Mouse (Mus musculus): ENCODE measurements at regions not wholly inside any gene's neighbourhood (a gene's known extent, or its start where the extent isn't known, plus 50 kb on each side); places are given as distances from the start of the nearest gene placed in this dataset.
A peak's percentile ranks its signal among the peaks of the same experiment; 100 is the strongest.
"Not testable (repeated sequence)": the region's sequence is repeated elsewhere in the genome, so short reads cannot be mapped to it uniquely, and the experiment has no call there.

GRCm38 (mm10) chr10:16171251-16171650, 1453.2 kb upstream of the Gje1 start:
- WGBS: 77% methylated on average over 4 of the region's 4 CpGs
- H3K36me3 ChIP-seq (ENCODE audit: control insufficient read depth, insufficient read depth, low read length): no peaks in the 10 kb centered on the region
- DNase-seq (ENCODE audit: low spot score): no peak

GRCm38 (mm10) chr10:16159542-16159941, 1441.5 kb upstream of the Gje1 start:
- not testable (repeated sequence) for H3K9ac ChIP-seq (ENCODE audit: low read depth, low read length); ATAC-seq (ENCODE audit: low FRiP score); H3K4me1 ChIP-seq (replicated peaks; ENCODE audit: control insufficient read depth, insufficient read depth, low read length); H3K27ac ChIP-seq (ENCODE audit: low read depth, low read length); H3K9me3 ChIP-seq (ENCODE audit: control insufficient read depth, low read length); H3K4me3 ChIP-seq (ENCODE audit: low read depth, low read length); H3K27me3 ChIP-seq (ENCODE audit: control insufficient read depth, insufficient read depth, low read length); DNase-seq (ENCODE audit: low spot score); H3K4me2 ChIP-seq (replicated peaks; ENCODE audit: low read depth, low read length); H3K36me3 ChIP-seq (ENCODE audit: control insufficient read depth, insufficient read depth, low read length)
- 92% methylated on average over 6 of the region's 6 CpGs for WGBS

More at GRCm38 (mm10) chr10:16171251-16171650, 1453.2 kb upstream of the Gje1 start:
- Histone ChIP-seq H3K4me2 (replicated peaks; ENCODE audit: low read depth, low read length) (no peak overlapping the region), H3K4me1 (replicated peaks; ENCODE audit: control insufficient read depth, insufficient read depth, low read length) (no peaks in the 10 kb centered on the region), H3K27me3 (ENCODE audit: control insufficient read depth, insufficient read depth, low read length) (no peaks in the 10 kb centered on the region), H3K9ac (ENCODE audit: low read depth, low read length) (no peak overlapping the region), H3K27ac (ENCODE audit: low read depth, low read length) (no peak overlapping the region), H3K4me3 (ENCODE audit: low read depth, low read length) (no peak overlapping the region), H3K9me3 (ENCODE audit: control insufficient read depth, low read length) (no peaks in the 10 kb centered on the region)
- no peak for ATAC-seq (ENCODE audit: low FRiP score)

- Histone ChIP-seq H3K9ac (ENCODE audit: low read depth, low read length) (no peak overlapping the region), H3K4me3 (ENCODE audit: low read depth, low read length) (no peak overlapping the region), H3K4me2 (replicated peaks; ENCODE audit: low read depth, low read length) (no peak overlapping the region), H3K9me3 (ENCODE audit: control insufficient read depth, low read length) (no peaks in the 10 kb centered on the region), H3K4me1 (replicated peaks; ENCODE audit: control insufficient read depth, insufficient read depth, low read length) (no peaks in the 10 kb centered on the region), H3K36me3 (ENCODE audit: control insufficient read depth, insufficient read depth, low read length) (no peaks in the 10 kb centered on the region), H3K27me3 (ENCODE audit: control insufficient read depth, insufficient read depth, low read length) (no peaks in the 10 kb centered on the region), H3K27ac (ENCODE audit: low read depth, low read length) (no peak overlapping the region)
- DNase-seq (ENCODE audit: low spot score) (no peak), ATAC-seq (ENCODE audit: low FRiP score) (no peak)
- 83% methylated on average over 3 of the region's 3 CpGs for WGBS
Measured at GRCm38 (mm10) chr10:16158445-16158844, 1440.4 kb upstream of the Gje1 start.

GRCm38 (mm10) chr10:16156954-16157353, 1438.9 kb upstream of the Gje1 start:
- Histone ChIP-seq H3K27ac (ENCODE audit: low read depth, low read length) (no peak overlapping the region), H3K9ac (ENCODE audit: low read depth, low read length) (no peak overlapping the region), H3K4me2 (replicated peaks; ENCODE audit: low read depth, low read length) (no peak overlapping the region), H3K36me3 (ENCODE audit: control insufficient read depth, insufficient read depth, low read length) (no peaks in the 10 kb centered on the region), H3K4me3 (ENCODE audit: low read depth, low read length) (no peak overlapping the region), H3K4me1 (replicated peaks; ENCODE audit: control insufficient read depth, insufficient read depth, low read length) (no peaks in the 10 kb centered on the region), H3K27me3 (ENCODE audit: control insufficient read depth, insufficient read depth, low read length) (no peaks in the 10 kb centered on the region), H3K9me3 (ENCODE audit: control insufficient read depth, low read length) (no peaks in the 10 kb centered on the region)
- WGBS: 84% methylated on average over 5 of the region's 5 CpGs
- DNase-seq (ENCODE audit: low spot score) (no peak), ATAC-seq (ENCODE audit: low FRiP score) (peak; percentile 17; the same call in 1 of the 2 replicates)

- no peak overlapping the region for H3K9ac ChIP-seq (ENCODE audit: low read depth, low read length)
- no peak for ATAC-seq (ENCODE audit: low FRiP score)
- H3K4me1 ChIP-seq (replicated peaks; ENCODE audit: control insufficient read depth, insufficient read depth, low read length): no peaks in the 10 kb centered on the region
- no peak overlapping the region for H3K4me3 ChIP-seq (ENCODE audit: low read depth, low read length)
- no peak overlapping the region for H3K27ac ChIP-seq (ENCODE audit: low read depth, low read length)
- H3K36me3 ChIP-seq (ENCODE audit: control insufficient read depth, insufficient read depth, low read length): no peaks in the 10 kb centered on the region
- WGBS: 93% methylated on average over 3 of the region's 3 CpGs
- no peaks in the 10 kb centered on the region for H3K27me3 ChIP-seq (ENCODE audit: control insufficient read depth, insufficient read depth, low read length)
- no peak for DNase-seq (ENCODE audit: low spot score)
- no peaks in the 10 kb centered on the region for H3K9me3 ChIP-seq (ENCODE audit: control insufficient read depth, low read length)
- H3K4me2 ChIP-seq (replicated peaks; ENCODE audit: low read depth, low read length): no peak overlapping the region
Measured at GRCm38 (mm10) chr10:16148991-16149390, 1431.0 kb upstream of the Gje1 start.

- Histone ChIP-seq H3K4me1 (replicated peaks; ENCODE audit: control insufficient read depth, insufficient read depth, low read length) (no peaks in the 10 kb centered on the region), H3K9ac (ENCODE audit: low read depth, low read length) (no peak overlapping the region), H3K4me2 (replicated peaks; ENCODE audit: low read depth, low read length) (no peak overlapping the region), H3K4me3 (ENCODE audit: low read depth, low read length) (no peak overlapping the region), H3K27ac (ENCODE audit: low read depth, low read length) (no peak overlapping the region), H3K27me3 (ENCODE audit: control insufficient read depth, insufficient read depth, low read length) (no peaks in the 10 kb centered on the region), H3K36me3 (ENCODE audit: control insufficient read depth, insufficient read depth, low read length) (no peaks in the 10 kb centered on the region), H3K9me3 (ENCODE audit: control insufficient read depth, low read length) (no peaks in the 10 kb centered on the region)
- 95% methylated on average over 1 of the region's 1 CpGs for WGBS
- ATAC-seq (ENCODE audit: low FRiP score) (no peak), DNase-seq (ENCODE audit: low spot score) (no peak)
Measured at GRCm38 (mm10) chr10:16145397-16145796, 1427.4 kb upstream of the Gje1 start.

GRCm38 (mm10) chr10:16123902-16124301, 1405.9 kb upstream of the Gje1 start:
- Histone ChIP-seq H3K9ac (ENCODE audit: low read depth, low read length) (no peak overlapping the region), H3K36me3 (ENCODE audit: control insufficient read depth, insufficient read depth, low read length) (no peaks in the 10 kb centered on the region), H3K4me2 (replicated peaks; ENCODE audit: low read depth, low read length) (no peak overlapping the region), H3K4me3 (ENCODE audit: low read depth, low read length) (no peak overlapping the region), H3K4me1 (replicated peaks; ENCODE audit: control insufficient read depth, insufficient read depth, low read length) (no peaks in the 10 kb centered on the region), H3K27me3 (ENCODE audit: control insufficient read depth, insufficient read depth, low read length) (no peaks in the 10 kb centered on the region), H3K9me3 (ENCODE audit: control insufficient read depth, low read length) (no peaks in the 10 kb centered on the region), H3K27ac (ENCODE audit: low read depth, low read length) (no peak overlapping the region)
- 89% methylated on average over 2 of the region's 2 CpGs for WGBS
- DNase-seq (ENCODE audit: low spot score) (no peak), ATAC-seq (ENCODE audit: low FRiP score) (no peak)

- no peak for ATAC-seq (ENCODE audit: low FRiP score)
- H3K27me3 ChIP-seq (ENCODE audit: control insufficient read depth, insufficient read depth, low read length): no peaks in the 10 kb centered on the region
- no peaks in the 10 kb centered on the region for H3K36me3 ChIP-seq (ENCODE audit: control insufficient read depth, insufficient read depth, low read length)
- DNase-seq (ENCODE audit: low spot score): no peak
- H3K4me3 ChIP-seq (ENCODE audit: low read depth, low read length): no peak overlapping the region
- no peak overlapping the region for H3K4me2 ChIP-seq (replicated peaks; ENCODE audit: low read depth, low read length)
- H3K4me1 ChIP-seq (replicated peaks; ENCODE audit: control insufficient read depth, insufficient read depth, low read length): no peaks in the 10 kb centered on the region
- no peak overlapping the region for H3K27ac ChIP-seq (ENCODE audit: low read depth, low read length)
- 90% methylated on average over 3 of the region's 3 CpGs for WGBS
- no peak overlapping the region for H3K9ac ChIP-seq (ENCODE audit: low read depth, low read length)
- no peaks in the 10 kb centered on the region for H3K9me3 ChIP-seq (ENCODE audit: control insufficient read depth, low read length)
Measured at GRCm38 (mm10) chr10:16088210-16088609, 1370.2 kb upstream of the Gje1 start.

- Histone ChIP-seq H3K9me3 (ENCODE audit: control insufficient read depth, low read length) (no peaks in the 10 kb centered on the region), H3K27ac (ENCODE audit: low read depth, low read length) (no peak overlapping the region), H3K4me2 (replicated peaks; ENCODE audit: low read depth, low read length) (no peak overlapping the region), H3K4me3 (ENCODE audit: low read depth, low read length) (no peak overlapping the region), H3K36me3 (ENCODE audit: control insufficient read depth, insufficient read depth, low read length) (no peaks in the 10 kb centered on the region), H3K4me1 (replicated peaks; ENCODE audit: control insufficient read depth, insufficient read depth, low read length) (no peaks in the 10 kb centered on the region), H3K27me3 (ENCODE audit: control insufficient read depth, insufficient read depth, low read length) (no peaks in the 10 kb centered on the region), H3K9ac (ENCODE audit: low read depth, low read length) (no peak overlapping the region)
- WGBS: 22% methylated on average over 5 of the region's 5 CpGs
- DNase-seq (ENCODE audit: low spot score) (peak; percentile 32), ATAC-seq (ENCODE audit: low FRiP score) (peak; percentile 87)
Measured at GRCm38 (mm10) chr10:16053008-16053407, 1335.0 kb upstream of the Gje1 start.

Measured in hindbrain, embryonic 11.5 days (tissue).